Mouse (Mus musculus): ENCODE results near the gene Map4k1.

The Map4k1 gene

GRCm38 (mm10) chr7:28981651-28982273, at the start of gene Map4k1, which contains the start of gene Eif3k:
Gene Map4k1, plus strand, starts transcription at chr7:28982050.
Gene Eif3k, minus strand, starts transcription at chr7:28981864.
- peak; percentile 88 to 98 for DNase-seq (ENCODE audit: low spot score in 2 of 2)

GRCm38 (mm10) chr7:28932421-28933041, 49.3 kb upstream of the Map4k1 start:
- DNase-seq (ENCODE audit: low spot score in 2 of 2): peak in 1 of 2 experiments; percentile 33

GRCm38 (mm10) chr7:28933825-28934224, 48.0 kb upstream of the Map4k1 start:
- no peak for DNase-seq (ENCODE audit: low spot score in 2 of 2)

- DNase-seq (ENCODE audit: low spot score in 2 of 2): no peak
Measured at GRCm38 (mm10) chr7:28936787-28937186, 45.1 kb upstream of the Map4k1 start.

- DNase-seq (ENCODE audit: low spot score in 2 of 2): no peak
Measured at GRCm38 (mm10) chr7:28938654-28939053, 43.2 kb upstream of the Map4k1 start.

GRCm38 (mm10) chr7:28939418-28940183, 42.2 kb upstream of the Map4k1 start:
- no peak for DNase-seq (ENCODE audit: low spot score in 2 of 2)

- DNase-seq (ENCODE audit: low spot score in 2 of 2): no peak
Measured at GRCm38 (mm10) chr7:28941129-28941528, 40.7 kb upstream of the Map4k1 start.

GRCm38 (mm10) chr7:28941542-28941941, 40.3 kb upstream of the Map4k1 start:
- no peak for DNase-seq (ENCODE audit: low spot score in 2 of 2)

GRCm38 (mm10) chr7:28943451-28944180, 38.2 kb upstream of the Map4k1 start:
- DNase-seq (ENCODE audit: low spot score in 2 of 2): no peak

GRCm38 (mm10) chr7:28944756-28945415, 37.0 kb upstream of the Map4k1 start:
- no peak for DNase-seq (ENCODE audit: low spot score in 2 of 2)

GRCm38 (mm10) chr7:28945416-28946270, 36.2 kb upstream of the Map4k1 start:
- no peak for DNase-seq (ENCODE audit: low spot score in 2 of 2)

GRCm38 (mm10) chr7:28946271-28946610, 35.6 kb upstream of the Map4k1 start:
- DNase-seq (ENCODE audit: low spot score in 2 of 2): no peak

- DNase-seq (ENCODE audit: low spot score in 2 of 2): no peak
Measured at GRCm38 (mm10) chr7:28948746-28949145, 33.1 kb upstream of the Map4k1 start.

- DNase-seq (ENCODE audit: low spot score in 2 of 2): no peak
Measured at GRCm38 (mm10) chr7:28949298-28949697, 32.6 kb upstream of the Map4k1 start.

GRCm38 (mm10) chr7:28950346-28951037, 31.4 kb upstream of the Map4k1 start:
- DNase-seq (ENCODE audit: low spot score in 2 of 2): no peak

- DNase-seq (ENCODE audit: low spot score in 2 of 2): no peak
Measured at GRCm38 (mm10) chr7:28951764-28952163, 30.1 kb upstream of the Map4k1 start.

GRCm38 (mm10) chr7:28952786-28953185, 29.1 kb upstream of the Map4k1 start:
- no peak for DNase-seq (ENCODE audit: low spot score in 2 of 2)

- no peak for DNase-seq (ENCODE audit: low spot score in 2 of 2)
Measured at GRCm38 (mm10) chr7:28953476-28954376, 28.1 kb upstream of the Map4k1 start.

GRCm38 (mm10) chr7:28954773-28955172, 27.1 kb upstream of the Map4k1 start:
- DNase-seq (ENCODE audit: low spot score in 2 of 2): no peak

Data from spleen, postnatal 10 days (tissue).